Mouse (Mus musculus): ENCODE measurements around the gene Ppp1r1b. TPM values are rescaled to one million over a fixed set of nuclear protein-coding genes. Genes with fewer than 3 reads are reported as not detected.

The Ppp1r1b gene
- polyA plus RNA-seq, 1 experiment from 2014 or later = 0.31 TPM

- Histone ChIP-seq H3K9me3 (replicated peaks; ENCODE audit: control insufficient read depth, low read length) (no peaks in the 10 kb centered on the region), H3K4me2 (ENCODE audit: low read depth, low read length) (no peak overlapping the region), H3K4me1 (ENCODE audit: control insufficient read depth, insufficient read depth, low read length) (no peaks in the 10 kb centered on the region; the same call in 1 of the 2 replicates), H3K27me3 (ENCODE audit: control insufficient read depth, insufficient read depth, low read length) (no peaks in the 10 kb centered on the region), H3K4me3 (ENCODE audit: low read depth, low read length) (no peak overlapping the region), H3K9ac (replicated peaks; ENCODE audit: low read length) (no peak overlapping the region), H3K36me3 (replicated peaks; ENCODE audit: control insufficient read depth, insufficient read depth, low read depth, low read length) (no peaks in the 10 kb centered on the region), H3K27ac (replicated peaks; ENCODE audit: low read depth, low read length) (no peak overlapping the region)
- DNase-seq (ENCODE audit: low spot score) (no peak), ATAC-seq (replicated peaks; ENCODE audit: insufficient number of reproducible peaks, low FRiP score, low TSS enrichment, low read depth) (no peak)
- WGBS = 66% methylated on average over 6 of the region's 6 CpGs
Observed at GRCm38 (mm10) chr11:98406621-98407020, 58.4 kb downstream of the Ppp1r1b start.

Other genes starting within 250 kb of the Ppp1r1b start
- gene Fbxl20, start 198.0 kb upstream of the Ppp1r1b start, polyA plus RNA-seq (2014; fragmentation: Nextera tagmentation; extraction: Ambion mirVana) = 23.9 and 24.1 TPM in 2 replicates
- 85.2 and 85.8 TPM in 2 replicates for gene Med1, start 155.1 kb upstream of the Ppp1r1b start, polyA plus RNA-seq (2014; fragmentation: Nextera tagmentation; extraction: Ambion mirVana)
- 12.2 and 13.4 TPM in 2 replicates for gene Cdk12, start 145.3 kb upstream of the Ppp1r1b start, polyA plus RNA-seq (2014; fragmentation: Nextera tagmentation; extraction: Ambion mirVana)
- gene Neurod2, start 18.8 kb upstream of the Ppp1r1b start, polyA plus RNA-seq (2014; fragmentation: Nextera tagmentation; extraction: Ambion mirVana) = 0.13 and 0.24 TPM in 2 replicates
- gene Stard3, start 10.0 kb downstream of the Ppp1r1b start, polyA plus RNA-seq (2014; fragmentation: Nextera tagmentation; extraction: Ambion mirVana) = 31.1 and 33.8 TPM in 2 replicates
- 0.29 and 0.46 TPM in 2 replicates for gene Tcap, start 35.4 kb downstream of the Ppp1r1b start, polyA plus RNA-seq (2014; fragmentation: Nextera tagmentation; extraction: Ambion mirVana)
- gene Pnmt, start 38.0 kb downstream of the Ppp1r1b start, polyA plus RNA-seq (2014; fragmentation: Nextera tagmentation; extraction: Ambion mirVana) = 0.18 and 0.24 TPM in 2 replicates
- 6.0 and 6.5 TPM in 2 replicates for gene Pgap3, start 52.1 kb downstream of the Ppp1r1b start, polyA plus RNA-seq (2014; fragmentation: Nextera tagmentation; extraction: Ambion mirVana)
- 26.5 and 30.8 TPM in 2 replicates for gene Erbb2, start 64.1 kb downstream of the Ppp1r1b start, polyA plus RNA-seq (2014; fragmentation: Nextera tagmentation; extraction: Ambion mirVana)
- 89.3 and 95.6 TPM in 2 replicates for gene Mien1, start 90.6 kb downstream of the Ppp1r1b start, polyA plus RNA-seq (2014; fragmentation: Nextera tagmentation; extraction: Ambion mirVana)
- 8.1 and 8.5 TPM in 2 replicates for gene Grb7, start 98.0 kb downstream of the Ppp1r1b start, polyA plus RNA-seq (2014; fragmentation: Nextera tagmentation; extraction: Ambion mirVana)
- 0.07 TPM in 1 of 2 replicates, not detected in the other for gene Ikzf3, start 197.6 kb downstream of the Ppp1r1b start, polyA plus RNA-seq (2014; fragmentation: Nextera tagmentation; extraction: Ambion mirVana)
- gene Zpbp2, start 202.7 kb downstream of the Ppp1r1b start, polyA plus RNA-seq (2014; fragmentation: Nextera tagmentation; extraction: Ambion mirVana) = 0.24 TPM in 1 of 2 replicates, not detected in the other
- gene Ormdl3, start 239.0 kb downstream of the Ppp1r1b start, polyA plus RNA-seq (2014; fragmentation: Nextera tagmentation; extraction: Ambion mirVana) = 8.0 and 9.3 TPM in 2 replicates
- not detected in 2 replicates for gene Lrrc3c, start 249.9 kb downstream of the Ppp1r1b start, polyA plus RNA-seq (2014; fragmentation: Nextera tagmentation; extraction: Ambion mirVana)

Measured in embryonic facial prominence, embryonic 11.5 days (tissue).